Mouse (Mus musculus) forebrain, embryonic 10.5 days (tissue): ENCODE measurements around the gene Mfap3. TPM values are rescaled to one million over a fixed set of nuclear protein-coding genes. Genes with fewer than 3 reads are reported as not detected.
A peak's percentile ranks its signal among the peaks of the same experiment; 100 is the strongest.
"Not testable (repeated sequence)": the region's sequence is repeated elsewhere in the genome, so short reads cannot be mapped to it uniquely, and the experiment has no call there.

Source experiments
- DNase-seq: peaks from one replicate; pipeline ENCODE4 v3.0.0-alpha.2; 2017; ENCODE audit warnings: low spot score; ENCODE audit errors: extremely low spot score
- H3K27ac ChIP-seq: fragments of 300-500 bp; sonication (generic); 2 replicates; pipeline ENCODE4 v1.5.1; 2016; ENCODE audit warnings: mild to moderate bottlenecking
- H3K27me3 ChIP-seq: fragments of 300-500 bp; sonication (generic); 2 replicates; pipeline ENCODE4 v1.6.1; 2016; ENCODE audit warnings: mild to moderate bottlenecking; ENCODE audit not compliant: poor library complexity, severe bottlenecking
- H3K36me3 ChIP-seq: fragments of 300-500 bp; sonication (generic); replicated peaks from 2 replicates; pipeline ENCODE4 v1.6.1; 2016; ENCODE audit warnings: mild to moderate bottlenecking, moderate library complexity
- H3K4me1 ChIP-seq: fragments of 300-500 bp; sonication (generic); 2 replicates; pipeline ENCODE4 v1.6.1; 2016
- H3K4me3 ChIP-seq: fragments of 300-500 bp; sonication (generic); 2 replicates; pipeline ENCODE4 v1.5.1; 2016; ENCODE audit warnings: mild to moderate bottlenecking, moderate library complexity
- H3K9me3 ChIP-seq: fragments of 300-500 bp; sonication (generic); 2 replicates; pipeline ENCODE4 v1.6.1; 2016; ENCODE audit warnings: mild to moderate bottlenecking, moderate library complexity
- WGBS: fragments of 180-500 bp; shearing (Covaris S2); methylation state at CpG from one replicate; pipeline ENCODE4 v1.1.7; 2016; 5-methylcytosine and 5-hydroxymethylcytosine counted together
- polyA plus RNA-seq: library from polyadenylated mRNA; unstranded; fragments of >200 nt; fragmentation: Nextera tagmentation; extraction: Ambion mirVana; gene quantifications from 2 replicates; pipeline ENCODE4 v1.2.1, GENCODE M21; 2016

The Mfap3 gene
- polyA plus RNA-seq, 1 experiment from 2014 or later, result 42.8 TPM

DNA sequence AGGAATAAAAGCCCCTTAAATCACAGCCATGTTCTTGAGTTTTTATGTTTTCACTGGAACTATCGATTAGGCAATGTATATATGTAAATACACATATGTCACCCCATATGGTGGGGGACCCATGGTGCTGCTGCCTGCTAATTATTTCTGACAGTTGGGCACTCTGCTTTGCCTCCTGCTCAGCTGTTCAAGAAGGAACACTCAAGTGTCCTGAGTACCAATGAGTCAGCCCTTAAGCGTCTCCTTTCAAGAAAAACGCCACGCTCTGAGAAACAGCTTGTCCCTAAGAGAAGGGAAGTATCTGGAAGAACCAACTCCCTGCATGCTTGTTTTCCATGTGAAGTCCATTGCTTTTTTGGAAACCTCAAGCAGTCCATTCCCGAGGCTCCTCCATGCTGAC lies 17.4 kb downstream of the Mfap3 start:
- Histone ChIP-seq H3K36me3 (peaks cover 38% of the 10 kb centered on the region), H3K4me3 (no peak overlapping the region), H3K9me3 (no peaks in the 10 kb centered on the region), H3K27ac (no peak overlapping the region), H3K27me3 (no peaks in the 10 kb centered on the region), H3K4me1 (peaks cover 14% of the 10 kb centered on the region)
- no peak for DNase-seq
- WGBS, result 91% methylated on average over 5 of the region's 5 CpGs

DNA sequence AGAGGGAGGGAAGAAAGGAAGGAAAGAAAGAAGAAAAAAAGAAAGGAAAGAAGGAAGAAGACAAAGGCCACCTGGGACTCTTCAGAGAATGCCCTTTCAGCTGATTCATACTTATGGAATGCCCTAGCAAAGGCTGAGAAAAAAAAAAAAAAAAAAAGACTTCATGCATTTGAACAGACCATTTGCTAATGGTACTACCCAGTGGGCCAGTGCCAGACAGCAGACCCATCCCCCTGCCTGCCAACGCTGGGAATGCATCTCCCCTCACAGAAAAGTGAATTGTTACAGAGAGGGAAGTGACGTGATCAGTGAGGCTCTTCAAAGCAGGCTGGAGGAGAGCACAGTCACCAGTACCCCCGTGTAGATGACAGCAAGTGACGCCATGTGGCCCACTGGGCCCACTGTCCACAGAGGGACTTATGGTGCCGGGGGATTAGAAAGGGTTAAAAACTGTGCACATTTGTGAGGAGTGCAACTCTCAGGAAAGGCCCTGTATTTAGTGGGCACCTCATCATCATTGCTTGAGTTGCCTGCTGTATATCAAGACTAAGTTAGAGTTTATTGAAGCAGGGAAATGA lies 21.5 kb downstream of the Mfap3 start:
- Histone ChIP-seq H3K4me3 (no peak overlapping the region), H3K27me3 (no peaks in the 10 kb centered on the region), H3K27ac (no peak overlapping the region), H3K9me3 (no peaks in the 10 kb centered on the region), H3K4me1 (no peaks in the 10 kb centered on the region), H3K36me3 (no peaks in the 10 kb centered on the region)
- 81% methylated on average over 5 of the region's 5 CpGs for WGBS
- DNase-seq, result no peak

DNA sequence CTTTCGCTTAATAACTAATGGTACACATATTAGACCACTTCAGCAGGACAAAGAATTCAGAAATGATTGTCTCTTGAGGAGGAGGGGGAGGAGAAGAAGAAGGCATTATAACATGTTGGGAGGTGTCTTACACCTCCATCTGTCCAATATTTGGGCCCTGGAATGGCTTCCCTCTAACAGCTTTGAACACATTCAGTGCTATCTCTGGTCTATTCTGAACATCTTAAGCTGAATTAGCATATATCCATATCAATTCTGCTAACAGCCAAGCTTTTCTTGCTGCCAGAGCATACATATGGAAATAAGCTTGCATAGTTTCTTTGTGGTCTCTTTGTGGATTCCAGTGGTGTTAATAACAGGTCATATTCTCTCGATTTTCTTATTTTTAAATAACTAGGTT lies 22.2 kb downstream of the Mfap3 start:
- no peak for DNase-seq
- Histone ChIP-seq H3K27ac (no peak overlapping the region), H3K36me3 (no peaks in the 10 kb centered on the region), H3K4me1 (no peaks in the 10 kb centered on the region), H3K4me3 (no peak overlapping the region), H3K9me3 (no peaks in the 10 kb centered on the region), H3K27me3 (no peaks in the 10 kb centered on the region)
- 89% methylated on average over 2 of the region's 2 CpGs for WGBS

DNA sequence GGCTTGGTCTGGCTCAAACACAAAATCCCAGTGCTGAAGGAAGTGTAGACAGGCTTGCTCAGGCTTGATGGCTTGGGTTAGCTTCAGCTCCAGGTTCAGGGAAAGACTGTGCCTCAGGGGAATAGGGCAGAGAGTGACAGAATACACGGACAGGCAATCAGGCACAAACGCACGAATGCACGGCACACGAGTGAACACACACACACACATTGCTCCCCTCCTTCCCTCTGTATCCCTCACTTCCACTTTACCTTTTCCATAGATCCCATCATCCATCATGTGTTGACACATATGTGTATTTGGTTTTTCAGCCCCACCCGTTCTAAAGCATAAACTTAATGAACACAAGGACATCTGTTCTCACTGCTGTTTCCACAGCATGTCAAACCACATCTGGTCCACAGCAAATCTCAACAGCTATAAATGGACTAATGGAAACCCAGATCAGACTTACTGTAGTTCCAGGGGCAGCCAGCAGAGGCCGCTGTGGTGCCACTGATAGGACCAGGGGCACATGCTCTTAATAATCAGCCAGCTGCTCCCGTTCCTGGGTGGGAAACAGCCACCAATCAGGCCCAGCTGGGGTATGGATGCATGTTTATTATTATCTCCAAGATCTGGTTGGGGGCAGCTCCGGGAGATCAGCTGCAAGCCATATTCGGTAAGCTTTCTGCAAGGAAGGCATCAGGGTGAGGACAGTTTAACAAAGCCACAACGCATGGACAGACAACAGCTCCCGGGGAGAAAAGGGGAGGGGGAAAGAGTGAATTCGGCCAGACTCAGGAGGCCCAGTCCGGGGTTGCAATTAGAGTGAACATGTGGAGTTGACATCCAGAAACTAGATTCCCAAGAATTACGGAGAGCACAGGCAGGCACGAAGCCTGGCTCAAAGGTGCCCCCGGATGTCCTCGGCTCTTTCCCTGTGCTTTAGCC lies 30.4 kb downstream of the Mfap3 start:
- H3K27me3 ChIP-seq, result peaks cover 30% of the 10 kb centered on the region
- WGBS, result 34% methylated on average over 18 of the region's 18 CpGs
- no peaks in the 10 kb centered on the region for H3K9me3 ChIP-seq
- DNase-seq, result peak; percentile 91
- H3K4me1 ChIP-seq, result peaks cover 44% of the 10 kb centered on the region
- peak overlapping the region; percentile 36 for H3K4me3 ChIP-seq
- no peaks in the 10 kb centered on the region for H3K36me3 ChIP-seq
- H3K27ac ChIP-seq, result peak overlapping the region; percentile 76

DNA sequence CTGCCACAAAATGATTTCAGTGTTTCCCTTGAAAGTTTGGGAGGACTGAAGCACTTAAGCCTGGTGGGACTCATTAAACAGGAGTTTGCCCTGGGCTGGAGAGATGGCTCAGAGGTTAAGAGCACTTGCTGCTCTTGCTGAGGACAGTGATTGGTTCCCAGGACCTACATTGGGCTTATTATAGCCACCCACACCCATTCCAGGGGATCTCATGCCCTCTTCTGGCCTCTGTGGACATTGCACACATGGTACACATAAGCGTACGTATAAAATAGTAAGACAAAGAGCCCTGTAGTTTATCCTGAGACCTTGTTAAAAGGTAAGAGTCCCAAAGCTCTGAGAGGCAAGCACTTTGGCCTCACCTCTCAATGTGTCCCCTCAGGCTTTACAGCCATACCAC lies 31.8 kb downstream of the Mfap3 start:
- no peak for DNase-seq
- WGBS, result 98% methylated on average over 2 of the region's 2 CpGs
- Histone ChIP-seq H3K4me1 (peaks cover 48% of the 10 kb centered on the region), H3K27me3 (peaks cover 35% of the 10 kb centered on the region), H3K4me3 (no peak overlapping the region), H3K9me3 (no peaks in the 10 kb centered on the region), H3K27ac (no peak overlapping the region), H3K36me3 (no peaks in the 10 kb centered on the region)

DNA sequence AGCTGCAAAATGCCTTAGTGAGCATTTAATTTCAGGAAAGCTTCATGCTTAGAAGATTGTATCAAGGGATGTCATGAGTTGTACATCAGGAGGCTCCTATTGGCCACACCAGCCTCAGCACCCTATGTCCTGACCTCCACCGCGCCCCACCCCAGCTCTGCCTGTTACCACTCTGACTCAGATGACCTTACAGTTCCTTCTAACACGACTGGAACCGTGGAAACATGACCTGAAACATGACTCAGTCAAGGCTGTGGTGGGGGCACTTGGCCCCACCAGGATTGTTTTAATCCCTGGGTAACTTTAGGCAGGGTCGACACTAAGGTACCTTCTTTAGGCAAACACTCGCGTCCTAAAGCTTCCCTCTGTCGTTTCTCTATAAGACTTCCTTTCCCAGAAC lies 32.6 kb downstream of the Mfap3 start:
- no peak overlapping the region for H3K27ac ChIP-seq
- no peaks in the 10 kb centered on the region for H3K36me3 ChIP-seq
- peaks cover 35% of the 10 kb centered on the region for H3K27me3 ChIP-seq
- no peak for DNase-seq
- no peak overlapping the region for H3K4me3 ChIP-seq
- 93% methylated on average over 8 of the region's 8 CpGs for WGBS
- H3K9me3 ChIP-seq, result no peaks in the 10 kb centered on the region
- H3K4me1 ChIP-seq, result peaks cover 48% of the 10 kb centered on the region

DNA sequence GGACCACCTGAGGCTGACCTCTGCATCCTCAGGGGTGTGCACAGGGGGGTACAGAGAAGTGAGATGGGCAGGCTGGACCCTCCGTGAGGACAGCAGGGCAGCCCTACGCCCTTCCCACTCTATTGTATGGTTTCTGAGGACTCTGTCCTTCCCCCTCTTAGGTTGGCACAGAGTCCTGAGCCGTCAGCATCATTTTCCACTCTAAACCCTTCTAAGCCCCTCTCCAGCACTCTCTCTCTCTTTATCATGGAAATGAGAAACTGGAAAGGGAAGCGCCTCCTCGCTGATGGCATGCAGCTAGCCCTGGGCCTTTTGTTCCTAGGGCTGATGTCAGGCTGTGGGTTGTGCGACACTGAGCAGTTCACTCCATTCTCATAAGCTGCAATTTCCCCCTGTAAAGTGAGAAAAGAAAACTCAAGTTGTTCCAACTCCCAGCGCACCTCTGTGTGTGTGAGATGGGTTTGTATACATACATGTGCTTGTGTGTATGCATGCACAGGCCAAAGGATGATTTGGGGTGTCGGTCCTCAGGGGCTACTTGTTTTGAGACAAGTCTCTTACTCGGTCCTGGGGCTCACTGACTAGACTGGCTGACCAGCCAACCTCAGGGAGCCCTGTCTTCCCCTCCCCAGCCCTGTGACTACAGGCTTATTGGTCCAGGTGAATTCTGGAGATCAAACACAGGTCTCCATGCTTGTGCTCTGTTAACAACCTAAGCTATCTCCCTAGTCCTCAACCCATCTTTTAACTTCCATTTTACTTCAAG lies 34.7 kb downstream of the Mfap3 start:
- no peaks in the 10 kb centered on the region for H3K36me3 ChIP-seq
- peak overlapping the region; percentile 20 for H3K4me3 ChIP-seq
- no peaks in the 10 kb centered on the region for H3K9me3 ChIP-seq
- peaks cover 31% of the 10 kb centered on the region for H3K4me1 ChIP-seq
- peak overlapping the region; percentile 81 for H3K27ac ChIP-seq
- peaks cover 35% of the 10 kb centered on the region for H3K27me3 ChIP-seq
- no peak for DNase-seq
- WGBS, result 17% methylated on average over 9 of the region's 9 CpGs

DNA sequence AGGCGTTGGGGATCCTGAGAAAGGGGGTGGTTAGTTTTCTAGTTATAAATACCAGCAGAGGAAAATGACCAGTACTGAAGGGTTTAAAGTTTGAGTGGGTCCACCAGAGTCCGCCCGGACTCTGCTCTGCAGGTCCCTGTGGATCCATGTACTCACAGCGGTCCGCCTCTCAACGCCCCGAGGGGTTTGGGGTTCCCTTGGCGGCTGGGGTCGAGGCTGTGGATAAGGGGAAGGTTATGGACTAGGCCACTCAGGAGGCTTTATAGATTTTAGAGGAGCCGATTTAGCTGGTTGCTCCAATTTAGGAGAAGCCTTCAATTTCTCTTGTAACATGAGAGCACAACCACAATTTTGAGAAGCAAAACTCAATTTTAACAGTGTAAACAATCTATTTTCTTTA lies 39.5 kb downstream of the Mfap3 start:
- H3K27me3 ChIP-seq, H3K36me3 ChIP-seq, H3K4me3 ChIP-seq, H3K9me3 ChIP-seq, H3K27ac ChIP-seq, DNase-seq: not testable (repeated sequence)
- peaks cover 13% of the 10 kb centered on the region for H3K4me1 ChIP-seq
- WGBS, result 91% methylated on average over 9 of the region's 10 CpGs

DNA sequence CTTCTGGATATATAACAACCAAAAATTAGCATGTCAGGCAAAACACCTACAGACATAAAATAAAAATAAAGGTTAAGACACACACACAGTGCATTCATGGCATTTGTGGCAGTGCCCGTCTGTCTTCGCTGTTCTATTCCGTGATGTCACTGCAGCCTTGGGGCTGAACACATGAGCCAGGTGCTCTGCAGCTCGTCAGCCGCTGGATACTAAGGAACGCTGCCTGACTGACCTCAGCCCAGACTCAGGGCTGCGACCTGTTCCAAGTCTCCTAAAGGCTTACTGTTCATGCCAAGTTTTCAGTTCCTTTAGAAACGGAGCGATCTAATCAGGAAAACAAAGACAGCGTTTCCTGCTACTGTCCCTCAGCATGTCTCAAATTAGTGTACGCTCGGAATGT lies 46.1 kb downstream of the Mfap3 start:
- H3K27me3 ChIP-seq, result peaks cover 21% of the 10 kb centered on the region
- WGBS, result 81% methylated on average over 12 of the region's 12 CpGs
- H3K36me3 ChIP-seq, result no peaks in the 10 kb centered on the region
- H3K4me3 ChIP-seq, result no peak overlapping the region
- peaks cover 2% of the 10 kb centered on the region; the same call in 1 of the 2 replicates for H3K9me3 ChIP-seq
- no peak for DNase-seq
- peaks cover 22% of the 10 kb centered on the region for H3K4me1 ChIP-seq
- no peak overlapping the region for H3K27ac ChIP-seq

DNA sequence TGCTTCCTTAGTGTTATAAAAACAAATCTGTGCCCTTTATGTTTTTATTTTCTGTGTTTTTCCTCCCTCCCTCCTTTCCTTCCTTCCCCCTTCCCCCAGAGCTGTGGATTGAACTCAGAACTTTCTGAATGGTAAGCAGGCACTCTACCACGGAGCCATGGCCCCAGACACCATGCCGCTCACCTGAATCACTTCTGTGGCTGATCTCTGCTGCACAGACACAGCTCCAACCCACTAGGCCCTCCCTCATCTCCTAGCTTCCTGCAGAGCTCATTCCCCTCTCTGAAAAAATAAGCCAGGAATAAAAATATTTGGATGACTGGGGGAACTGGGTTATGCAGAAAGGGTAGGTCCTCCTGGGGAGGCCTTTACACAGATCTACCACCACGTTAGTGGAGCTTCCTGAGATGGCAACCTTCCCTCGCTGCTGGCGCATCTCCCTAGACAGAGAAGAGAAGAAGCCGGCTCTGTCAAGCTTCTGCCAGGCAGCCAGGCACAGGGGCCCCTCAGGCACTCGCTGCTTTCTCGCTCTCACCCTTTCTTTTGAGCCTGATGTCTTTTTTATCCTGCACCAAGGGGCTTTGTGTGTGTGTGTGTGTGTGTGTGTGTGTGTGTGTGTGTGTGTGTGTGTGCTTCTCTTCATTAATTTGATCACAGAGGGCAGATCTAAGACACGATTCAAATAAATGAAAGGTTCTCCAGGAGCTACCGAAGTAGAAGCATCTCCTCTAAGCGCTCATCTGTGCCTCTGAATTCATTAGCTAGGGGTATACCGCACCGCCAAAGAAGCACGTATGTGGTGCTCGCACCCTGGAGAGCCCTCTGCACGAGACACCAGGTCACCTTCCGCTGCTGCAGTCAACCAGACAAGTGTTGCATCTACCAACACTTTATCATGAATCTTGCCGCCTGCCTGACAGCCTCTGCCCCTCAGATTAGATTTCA lies 47.9 kb downstream of the Mfap3 start:
- Histone ChIP-seq H3K36me3 (no peaks in the 10 kb centered on the region), H3K4me3 (peak overlapping the region; percentile 21; the same call in 1 of the 2 replicates), H3K4me1 (peaks cover 22% of the 10 kb centered on the region), H3K27ac (peak overlapping the region; percentile 69), H3K27me3 (peaks cover 21% of the 10 kb centered on the region), H3K9me3 (peaks cover 13% of the 10 kb centered on the region; the same call in 1 of the 2 replicates)
- no peak for DNase-seq
- 21% methylated on average over 18 of the region's 18 CpGs for WGBS

DNA sequence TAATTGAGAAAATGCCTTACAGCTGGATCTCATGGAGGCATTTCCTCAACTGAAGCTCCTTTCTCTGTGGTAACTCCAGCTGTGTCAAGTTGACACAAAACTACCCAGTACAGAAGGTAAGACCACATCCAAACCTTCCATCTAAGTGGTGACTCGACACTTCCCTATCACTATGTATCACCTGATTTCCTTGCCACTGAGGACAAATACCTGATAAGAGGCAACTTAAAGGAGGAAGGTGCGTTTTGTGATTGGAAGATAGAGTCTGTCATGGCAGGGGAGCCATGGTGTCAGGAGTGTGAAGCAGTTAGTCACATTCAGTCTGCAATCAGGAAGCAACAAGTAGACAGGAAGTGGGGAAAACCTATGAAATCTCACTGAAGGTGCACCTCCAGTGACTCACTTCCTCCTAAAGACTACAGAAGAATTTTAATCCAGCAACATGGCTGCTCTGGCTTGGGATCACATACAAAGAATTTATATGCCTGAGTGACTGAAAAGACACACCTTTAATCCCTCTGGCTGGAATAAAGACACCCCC lies 50.6 kb downstream of the Mfap3 start:
- Histone ChIP-seq H3K27ac (no peak overlapping the region), H3K9me3 (peaks cover 13% of the 10 kb centered on the region; the same call in 1 of the 2 replicates), H3K27me3 (peaks cover 21% of the 10 kb centered on the region), H3K36me3 (no peaks in the 10 kb centered on the region), H3K4me1 (peaks cover 39% of the 10 kb centered on the region), H3K4me3 (no peak overlapping the region)
- DNase-seq, result no peak
- WGBS, result 96% methylated on average over 2 of the region's 2 CpGs

DNA sequence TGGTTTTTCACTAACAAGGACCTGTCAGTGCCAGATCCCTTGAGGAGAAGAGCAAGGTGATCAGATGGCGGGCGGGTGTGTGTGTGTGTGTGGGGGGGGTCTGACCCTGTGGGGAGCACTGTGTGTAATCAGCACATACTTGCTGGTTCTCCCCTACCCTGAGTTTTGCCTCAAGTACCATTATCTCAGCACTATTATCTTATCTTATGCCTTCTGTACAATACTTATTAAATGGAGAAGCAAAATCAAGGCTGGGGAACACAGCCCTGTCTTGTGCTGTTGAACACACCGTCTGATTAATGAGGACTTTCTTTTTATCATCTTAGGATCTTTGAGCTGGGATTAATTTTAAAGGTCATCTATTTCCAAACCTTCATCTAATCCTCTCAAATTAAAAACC lies 52.6 kb downstream of the Mfap3 start:
- Histone ChIP-seq H3K4me3 (no peak overlapping the region), H3K4me1 (peaks cover 41% of the 10 kb centered on the region), H3K27me3 (peaks cover 17% of the 10 kb centered on the region), H3K27ac (no peak overlapping the region), H3K9me3 (peaks cover 13% of the 10 kb centered on the region; the same call in 1 of the 2 replicates), H3K36me3 (no peaks in the 10 kb centered on the region)
- 94% methylated on average over 3 of the region's 3 CpGs for WGBS
- no peak for DNase-seq
